Comparison of ENCODE assay signal across 1 mouse cellular context in genomic region chr2:131211026-131211615, GRCm38 (mm10).
TF ChIP-seq lines count a peak whose summit lies in the region.

No protein-coding gene starts in this region.

TF ChIP-seq in CH12.LX, 34 proteins besides CTCF, POLR2A, EP300 and RAD21:
- TF ChIP-seq SMC3 (IDR thresholded peaks at IDR 0.05; ENCODE audit: low read depth, low read length) (no peak), ZNF384 (IDR thresholded peaks at IDR 0.05; ENCODE audit: low read depth, low read length) (0 out of 2 replicates have a peak, but pooled peaks have one; percentile 48)
